Mouse (Mus musculus) testis, adult 2 months (tissue): ENCODE data around the gene Nfib. TPM values are rescaled to one million over a fixed set of nuclear protein-coding genes. Genes with fewer than 3 reads are reported as not detected.

Source experiments
- H3K27ac ChIP-seq: fragments of 200-500 bp; 2 replicates; pipeline ENCODE4 v1.5.1; 2012; ENCODE audit warnings: low read depth, low read length; ENCODE audit not compliant: control insufficient read depth, insufficient read depth
- H3K27me3 ChIP-seq: fragments of 200-500 bp; 2 replicates; pipeline ENCODE4 v1.6.1; 2012; ENCODE audit warnings: mild to moderate bottlenecking, low read length, moderate library complexity; ENCODE audit not compliant: control insufficient read depth, insufficient read depth
- H3K36me3 ChIP-seq: fragments of 200-500 bp; 2 replicates; pipeline ENCODE4 v1.6.1; 2012; ENCODE audit warnings: mild to moderate bottlenecking, low read length; ENCODE audit not compliant: control insufficient read depth, insufficient read depth
- H3K4me1 ChIP-seq: fragments of 200-500 bp; 2 replicates; pipeline ENCODE4 v1.6.1; 2012; ENCODE audit warnings: low read length; ENCODE audit not compliant: control insufficient read depth, insufficient read depth
- H3K4me3 ChIP-seq: fragments of 200-500 bp; 2 replicates; pipeline ENCODE4 v1.5.1; 2012; ENCODE audit warnings: low read depth, mild to moderate bottlenecking, low read length, moderate library complexity, mixed read lengths; ENCODE audit not compliant: control insufficient read depth
- CTCF ChIP-seq: fragments of 200-500 bp; IDR thresholded peaks from 2 replicates; pipeline ENCODE4 v1.5.1; 2012; ENCODE audit warnings: low read depth, mild to moderate bottlenecking, inconsistent platforms, low read length, moderate library complexity; ENCODE audit not compliant: control insufficient read depth, insufficient read depth, insufficient replicate concordance
- POLR2A ChIP-seq: fragments of 200-500 bp; IDR thresholded peaks from 2 replicates; pipeline ENCODE4 v1.6.1; 2012; ENCODE audit warnings: low read depth, mild to moderate bottlenecking, inconsistent platforms, low read length, moderate library complexity; ENCODE audit not compliant: control insufficient read depth
- polyA plus RNA-seq: library from polyadenylated mRNA; depleted of rRNA; stranded (reverse); fragments of >200 nt; gene quantifications from 2 replicates; pipeline ENCODE4 v1.2.3, GENCODE M21; 2012

Gene Nfib
- polyA plus RNA-seq, 1 experiment, result 1.2 TPM

DNA sequence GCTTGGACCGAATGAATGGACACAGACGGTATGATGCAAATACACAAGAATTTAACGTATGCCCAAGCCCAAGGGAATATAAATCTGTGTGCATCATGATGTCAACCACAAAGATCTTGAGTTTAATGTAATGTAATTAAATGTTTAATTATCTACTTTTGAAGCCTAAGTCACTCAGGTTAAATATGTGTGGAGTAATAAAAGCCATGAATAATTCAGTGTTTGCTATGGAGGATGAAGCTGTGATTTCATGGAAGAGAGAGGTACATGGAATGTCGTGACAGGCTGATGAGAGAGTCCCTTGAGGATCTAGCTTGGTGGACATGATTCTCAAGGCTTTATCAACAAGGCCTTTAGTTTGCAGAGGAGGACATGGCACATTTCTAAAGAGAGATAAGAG, 67.9 kb downstream of the Nfib start:
- H3K4me1 ChIP-seq, result peaks cover 2% of the 10 kb centered on the region; the same call in 1 of the 2 replicates
- no peaks in the 10 kb centered on the region for H3K36me3 ChIP-seq
- no peaks in the 10 kb centered on the region for H3K27me3 ChIP-seq
- TF ChIP-seq CTCF, result no peak
- no peak for TF ChIP-seq POLR2A
- H3K4me3 ChIP-seq, result no peak overlapping the region
- no peak overlapping the region for H3K27ac ChIP-seq

DNA sequence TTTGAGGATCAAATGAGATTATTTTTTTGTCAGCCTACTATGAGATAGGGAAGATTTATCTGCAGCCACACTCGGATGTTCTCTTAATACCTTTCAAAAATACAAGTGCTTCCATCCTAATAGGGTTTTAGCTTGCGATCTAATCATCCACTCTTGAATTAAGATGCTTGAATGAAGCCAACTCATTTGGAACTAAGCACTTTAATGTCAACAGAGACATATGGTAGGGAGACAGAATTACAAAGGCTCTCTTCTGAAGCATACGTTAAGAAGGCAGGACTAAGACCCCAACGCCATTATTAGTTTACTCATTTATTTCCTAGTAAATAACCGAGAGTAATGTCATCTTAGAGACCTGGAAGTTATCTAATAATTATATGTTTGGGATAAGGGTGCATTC, 68.9 kb downstream of the Nfib start:
- TF ChIP-seq POLR2A (no peak), CTCF (no peak)
- H3K27me3 ChIP-seq, result no peaks in the 10 kb centered on the region
- H3K27ac ChIP-seq, result no peak overlapping the region
- no peaks in the 10 kb centered on the region for H3K36me3 ChIP-seq
- H3K4me1 ChIP-seq, result peaks cover 2% of the 10 kb centered on the region; the same call in 1 of the 2 replicates
- no peak overlapping the region for H3K4me3 ChIP-seq

DNA sequence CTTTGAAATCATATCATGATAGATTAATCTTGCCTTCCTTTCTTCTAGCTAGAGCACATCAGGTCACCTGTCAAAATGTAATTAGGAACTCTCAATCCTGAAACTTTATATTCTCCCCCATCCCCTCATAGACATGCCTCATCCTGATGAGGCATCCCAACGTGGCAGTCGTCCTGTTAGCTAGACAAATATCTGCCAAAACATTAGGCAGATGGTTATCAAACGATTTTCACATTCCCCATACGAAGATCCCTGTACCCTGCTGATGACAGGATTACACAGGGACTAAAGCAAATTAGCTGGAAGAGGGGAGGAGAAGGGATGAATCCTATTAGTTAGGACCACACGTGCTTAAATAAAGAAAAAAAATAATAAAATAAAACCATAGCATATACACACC, 69.7 kb downstream of the Nfib start:
- H3K27me3 ChIP-seq, result no peaks in the 10 kb centered on the region
- H3K4me1 ChIP-seq, result peaks cover 2% of the 10 kb centered on the region; the same call in 1 of the 2 replicates
- H3K36me3 ChIP-seq, result no peaks in the 10 kb centered on the region
- H3K27ac ChIP-seq, result no peak overlapping the region
- TF ChIP-seq CTCF, result no peak
- no peak for TF ChIP-seq POLR2A
- no peak overlapping the region for H3K4me3 ChIP-seq

DNA sequence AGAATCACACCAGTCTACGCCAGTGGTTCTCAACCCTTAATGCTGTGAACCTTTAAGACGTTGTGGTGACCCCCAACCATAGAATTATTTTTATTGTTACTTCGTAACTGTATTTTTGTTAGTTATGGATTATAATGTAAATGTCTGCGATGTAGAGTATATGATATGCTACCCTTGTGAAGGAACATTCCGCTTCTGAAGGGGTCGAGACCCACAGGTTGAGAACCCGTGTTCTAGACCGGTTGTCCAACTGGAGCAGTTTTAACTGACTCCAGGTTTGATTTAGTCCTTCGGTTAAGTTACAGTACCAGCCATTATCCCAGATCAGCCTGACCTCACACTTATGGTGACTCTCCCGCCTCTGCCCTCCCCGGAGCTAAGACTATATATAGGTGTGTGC, 70.4 kb downstream of the Nfib start:
- TF ChIP-seq POLR2A (no peak), CTCF (no peak)
- Histone ChIP-seq H3K27me3 (no peaks in the 10 kb centered on the region), H3K4me3 (no peak overlapping the region), H3K4me1 (peaks cover 2% of the 10 kb centered on the region; the same call in 1 of the 2 replicates), H3K36me3 (no peaks in the 10 kb centered on the region), H3K27ac (no peak overlapping the region)

DNA sequence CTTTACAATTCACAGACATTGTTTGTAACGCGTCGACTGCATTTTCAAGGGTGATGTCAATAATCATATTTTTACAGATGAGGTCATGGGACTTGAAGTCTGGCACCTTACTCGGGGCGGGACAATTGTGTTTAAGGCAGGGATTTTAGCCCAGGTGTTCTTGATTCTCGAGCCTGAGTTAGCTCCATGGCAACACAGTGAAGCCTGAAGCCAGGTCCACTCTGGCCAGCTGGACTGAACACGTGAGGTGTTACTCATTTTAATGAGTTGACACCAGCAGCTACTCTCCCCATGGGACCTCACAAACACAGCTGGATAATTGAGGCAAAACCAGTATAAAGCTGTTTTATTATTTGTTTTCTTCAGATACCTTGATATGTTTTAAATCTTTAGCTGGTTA, 71.2 kb downstream of the Nfib start:
- no peak overlapping the region for H3K4me3 ChIP-seq
- H3K27ac ChIP-seq, result no peak overlapping the region
- H3K36me3 ChIP-seq, result no peaks in the 10 kb centered on the region
- peaks cover 2% of the 10 kb centered on the region; the same call in 1 of the 2 replicates for H3K4me1 ChIP-seq
- no peaks in the 10 kb centered on the region for H3K27me3 ChIP-seq
- TF ChIP-seq POLR2A, result no peak
- TF ChIP-seq CTCF, result no peak

DNA sequence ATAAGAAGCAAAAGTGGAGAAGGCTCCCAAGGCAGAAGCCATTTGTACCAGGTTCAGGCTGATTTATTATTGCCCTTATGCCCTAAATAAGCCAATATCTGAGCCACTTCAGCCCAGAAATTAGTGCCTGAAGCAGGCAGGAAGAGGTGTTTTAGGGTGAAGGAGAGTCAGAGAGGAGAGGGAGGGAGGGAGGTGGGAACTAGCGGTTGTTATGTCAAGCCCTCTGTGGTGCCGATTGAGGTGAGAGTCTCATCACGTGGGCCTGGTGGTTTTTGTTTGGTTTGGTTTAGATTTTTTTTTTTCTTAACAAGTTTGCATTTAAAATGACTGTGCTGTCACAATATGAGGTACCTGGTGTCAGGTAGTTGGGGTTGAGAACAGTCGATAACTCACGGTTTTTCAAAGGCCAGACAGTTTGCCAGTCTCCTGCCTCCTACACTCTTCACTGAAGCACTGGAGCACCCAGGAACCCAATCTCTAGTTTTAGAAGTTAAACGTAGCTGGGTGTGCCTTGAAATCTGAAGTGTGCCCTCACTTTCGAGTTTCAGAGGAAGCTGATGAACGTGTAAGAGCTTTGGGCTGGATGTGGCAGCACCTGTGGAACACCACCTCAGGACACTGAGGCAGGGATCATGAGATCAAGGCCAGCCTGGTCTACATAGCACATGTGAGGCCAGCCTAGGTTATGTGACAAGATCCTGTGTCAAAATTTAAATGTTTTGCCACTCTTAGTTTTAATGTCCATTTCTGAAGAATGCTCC, 81.1 kb downstream of the Nfib start:
- Histone ChIP-seq H3K27me3 (no peaks in the 10 kb centered on the region), H3K4me3 (no peak overlapping the region), H3K4me1 (no peaks in the 10 kb centered on the region), H3K36me3 (no peaks in the 10 kb centered on the region), H3K27ac (no peak overlapping the region)
- no peak for TF ChIP-seq CTCF

DNA sequence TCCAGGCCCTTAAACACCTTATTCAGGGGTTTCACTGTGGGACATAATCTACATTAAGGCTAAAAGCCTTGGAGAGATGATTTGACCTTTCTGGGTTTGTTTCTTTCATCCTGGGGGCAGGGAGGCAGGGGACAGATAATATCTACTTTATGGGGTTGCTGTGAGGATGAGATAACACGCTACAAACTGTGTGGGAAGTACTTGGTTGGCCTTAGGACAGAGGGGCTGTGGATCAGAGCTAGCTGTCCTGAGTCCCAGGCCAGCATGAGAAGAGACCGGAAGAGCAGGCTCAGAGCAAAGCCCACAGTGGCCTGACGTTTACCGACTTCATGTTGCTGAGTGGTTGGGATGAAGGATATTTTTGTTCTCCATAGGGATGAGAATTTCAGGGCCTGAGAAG, 81.7 kb downstream of the Nfib start:
- no peaks in the 10 kb centered on the region for H3K4me1 ChIP-seq
- no peaks in the 10 kb centered on the region for H3K36me3 ChIP-seq
- H3K4me3 ChIP-seq, result no peak overlapping the region
- no peak overlapping the region for H3K27ac ChIP-seq
- TF ChIP-seq POLR2A (no peak), CTCF (no peak)
- H3K27me3 ChIP-seq, result no peaks in the 10 kb centered on the region
